In genomic region chr4:45271041-45271452, GRCm38 (mm10) we compare ENCODE assay signal across 8 mouse cellular contexts. TPM values are rescaled to one million over a fixed set of nuclear protein-coding genes. Genes with fewer than 3 reads are reported as not detected.
A peak's percentile ranks its signal among the peaks of the same experiment; 100 is the strongest.
DNase-seq lines count a peak whose midpoint lies in the region; ATAC-seq lines count a peak whose summit lies in the region.

No protein-coding gene starts in this region.

- ATAC-seq in heart, embryonic 11.5 days (replicated peaks; ENCODE audit: insufficient number of reproducible peaks, low FRiP score, low TSS enrichment) = 0 out of 2 replicates have a peak, but pooled peaks have one; percentile 57
- ATAC-seq in embryonic facial prominence, embryonic 15.5 days (ENCODE audit: insufficient number of reproducible peaks, low FRiP score, low TSS enrichment, low read depth) = peak; percentile 68
- peak; percentile 70 for ATAC-seq in neural tube, embryonic 12.5 days (ENCODE audit: low FRiP score, low read depth)
- no peak for ATAC-seq in liver, embryonic 12.5 days

- 0 out of 2 replicates have a peak, but pooled peaks cover 5% of the 10 kb centered on the region for H3K4me1 ChIP-seq in heart, embryonic 11.5 days (ENCODE audit: control insufficient read depth, insufficient read depth, low read length)
- H3K4me1 ChIP-seq in embryonic facial prominence, embryonic 15.5 days = peaks cover 3% of the 10 kb centered on the region; the same call in 1 of the 2 replicates
- H3K4me1 ChIP-seq in neural tube, embryonic 12.5 days = no peaks in the 10 kb centered on the region
- peaks cover 29% of the 10 kb centered on the region for H3K4me1 ChIP-seq in liver, embryonic 12.5 days

- H3K9ac ChIP-seq in heart, embryonic 11.5 days (ENCODE audit: low read depth, low read length) = no peak overlapping the region
- H3K9ac ChIP-seq in embryonic facial prominence, embryonic 15.5 days = no peak overlapping the region
- H3K9ac ChIP-seq in neural tube, embryonic 12.5 days = no peak overlapping the region
- H3K9ac ChIP-seq in liver, embryonic 12.5 days = no peak overlapping the region

- H3K4me2 ChIP-seq in heart, embryonic 11.5 days = no peak overlapping the region
- H3K4me2 ChIP-seq in embryonic facial prominence, embryonic 15.5 days (replicated peaks) = no peak overlapping the region
- no peak overlapping the region for H3K4me2 ChIP-seq in neural tube, embryonic 12.5 days (replicated peaks)
- H3K4me2 ChIP-seq in liver, embryonic 12.5 days = no peak overlapping the region

- H3K4me3 ChIP-seq in heart, embryonic 11.5 days (ENCODE audit: low read depth, low read length) = no peak overlapping the region
- H3K4me3 ChIP-seq in embryonic facial prominence, embryonic 15.5 days (replicated peaks) = no peak overlapping the region
- no peak overlapping the region for H3K4me3 ChIP-seq in neural tube, embryonic 12.5 days
- H3K4me3 ChIP-seq in liver, embryonic 12.5 days = no peak overlapping the region

- H3K36me3 ChIP-seq in heart, embryonic 11.5 days (ENCODE audit: control insufficient read depth, insufficient read depth, low read length) = no peaks in the 10 kb centered on the region
- H3K36me3 ChIP-seq in embryonic facial prominence, embryonic 15.5 days = no peaks in the 10 kb centered on the region
- no peaks in the 10 kb centered on the region for H3K36me3 ChIP-seq in neural tube, embryonic 12.5 days
- no peaks in the 10 kb centered on the region for H3K36me3 ChIP-seq in liver, embryonic 12.5 days

- H3K9me3 ChIP-seq in heart, embryonic 11.5 days (replicated peaks; ENCODE audit: control insufficient read depth, low read length) = no peaks in the 10 kb centered on the region
- H3K9me3 ChIP-seq in embryonic facial prominence, embryonic 15.5 days (replicated peaks) = no peaks in the 10 kb centered on the region
- H3K9me3 ChIP-seq in neural tube, embryonic 12.5 days = no peaks in the 10 kb centered on the region
- no peaks in the 10 kb centered on the region for H3K9me3 ChIP-seq in liver, embryonic 12.5 days (replicated peaks)

- no peak for DNase-seq in heart, postnatal 36 days
- peak; percentile 34 for DNase-seq in adrenal gland, adult 8-10 months
- peak; percentile 41 for DNase-seq in kidney, postnatal 10 days
- DNase-seq in ovary, postnatal 10 days (ENCODE audit: low spot score) = no peak

- no peaks in the 10 kb centered on the region for H3K27me3 ChIP-seq in heart, embryonic 11.5 days (ENCODE audit: control insufficient read depth, insufficient read depth, low read length)
- H3K27me3 ChIP-seq in embryonic facial prominence, embryonic 15.5 days = no peaks in the 10 kb centered on the region
- H3K27me3 ChIP-seq in neural tube, embryonic 12.5 days (replicated peaks) = no peaks in the 10 kb centered on the region
- no peaks in the 10 kb centered on the region for H3K27me3 ChIP-seq in liver, embryonic 12.5 days (replicated peaks)

- H3K27ac ChIP-seq in heart, embryonic 11.5 days (ENCODE audit: low read depth, low read length) = 0 out of 2 replicates have a peak overlapping the region, but pooled peaks have one; percentile 4
- no peak overlapping the region for H3K27ac ChIP-seq in embryonic facial prominence, embryonic 15.5 days (replicated peaks)
- no peak overlapping the region for H3K27ac ChIP-seq in neural tube, embryonic 12.5 days
- no peak overlapping the region for H3K27ac ChIP-seq in liver, embryonic 12.5 days

- intact Hi-C loops in heart, postnatal 36 days (cut with DNase I) = no loop called here

- WGBS in heart, embryonic 11.5 days (ENCODE audit: insufficient replicate concordance) = 70% methylated on average over 10 of the region's 10 CpGs
- WGBS in embryonic facial prominence, embryonic 15.5 days = 45% methylated on average over 10 of the region's 10 CpGs
- WGBS in neural tube, embryonic 12.5 days = 81% methylated on average over 10 of the region's 10 CpGs
- WGBS in liver, embryonic 12.5 days (ENCODE audit: insufficient replicate concordance) = 94% methylated on average over 10 of the region's 10 CpGs

RNA-seq across cellular contexts. Expression of gene Trmt10b, which starts 25.9 kb away (rescaled TPM):
- 13.3 and 14.0 TPM in 2 replicates for polyA plus RNA-seq in heart, embryonic 11.5 days (2014; fragmentation: Nextera tagmentation; extraction: Ambion mirVana)
- 1 to 10 TPM; 5.1 to 5.2 TPM for total RNA-seq in heart, postnatal 36 days (2021)
- 10 to 100 TPM in 3 of 4 experiments, 1 to 10 TPM in 1; 8.0 to 15.0 (median 12.7) TPM for total RNA-seq in adrenal gland, adult 8-10 months (2022)
- polyA plus RNA-seq in embryonic facial prominence, embryonic 15.5 days (2015; fragmentation: Nextera tagmentation; extraction: Ambion mirVana) = 17.0 and 18.0 TPM in 2 replicates
- 18.7 and 22.1 TPM in 2 replicates for polyA plus RNA-seq in neural tube, embryonic 12.5 days (2016; fragmentation: Nextera tagmentation; extraction: Ambion mirVana)
- polyA plus RNA-seq in liver, embryonic 12.5 days (2016; fragmentation: Nextera tagmentation; extraction: Ambion mirVana) = 8.7 and 8.8 TPM in 2 replicates

Comparison
In these comparisons a context has a peak if more than half of its experiments do, and no peak if none do; other contexts are left out.
1. DNase-seq: peak in adrenal gland, adult 8-10 months (single experiment) and kidney, postnatal 10 days (single experiment); none in heart, postnatal 36 days (0 of 2) and ovary, postnatal 10 days (single experiment).